ENCODE assay signal across 24 mouse cellular contexts in genomic region chr4:141106526-141107183, GRCm38 (mm10). TPM values are rescaled to one million over a fixed set of nuclear protein-coding genes. Genes with fewer than 3 reads are reported as not detected.
A peak's percentile ranks its signal among the peaks of the same experiment; 100 is the strongest.
DNase-seq lines count a peak whose midpoint lies in the region; ATAC-seq and TF ChIP-seq lines count a peak whose summit lies in the region.
"Had no signal": no experiment of that assay in that cellular context is flagged by ENCODE, and none has a peak within 500 bp of the region (broad histone marks: within the 10 kb centered on the region; RNA-seq: fewer than 3 reads in every experiment).

No protein-coding gene starts in this region.

- WGBS in midbrain, embryonic 10.5 days, result 87% methylated on average over 16 of the region's 16 CpGs
- 82% methylated on average over 16 of the region's 16 CpGs for WGBS in midbrain, postnatal 0 days
- 89% methylated on average over 16 of the region's 16 CpGs for WGBS in thymus, adult 2 months

- H3K4me3 ChIP-seq in midbrain, embryonic 10.5 days, result no peak overlapping the region
- H3K4me3 ChIP-seq in midbrain, postnatal 0 days (ENCODE audit: low read depth, low read length), result no peak overlapping the region
- H3K4me3 ChIP-seq in MEL (ENCODE audit: control insufficient read depth in 1 of 2, insufficient read depth in 1 of 2, low read depth in 2 of 2, low read length in 2 of 2) (no peak overlapping the region), myocyte (no peak overlapping the region)
- H3K4me3 ChIP-seq in thymus, adult 2 months (ENCODE audit: control insufficient read depth, insufficient read depth, low read length), result no peak overlapping the region
- H3K4me3 ChIP-seq: embryonic facial prominence, embryonic 13.5 days; forebrain, embryonic 13.5 days; hindbrain, embryonic 13.5 days; intestine, embryonic 15.5 days had no signal

- H3K27me3 ChIP-seq in midbrain, embryonic 10.5 days (ENCODE audit: low read depth, poor library complexity, severe bottlenecking), result no peaks in the 10 kb centered on the region
- no peaks in the 10 kb centered on the region for H3K27me3 ChIP-seq in midbrain, postnatal 0 days (ENCODE audit: insufficient read depth, low read length)
- H3K27me3 ChIP-seq in MEL (ENCODE audit: control insufficient read depth in 1 of 2, insufficient read depth in 2 of 2, low read length in 2 of 2), result no peaks in the 10 kb centered on the region
- no peaks in the 10 kb centered on the region for H3K27me3 ChIP-seq in myocyte (ENCODE audit: control insufficient read depth, insufficient read depth, insufficient read length)
- H3K27me3 ChIP-seq in thymus, adult 2 months (ENCODE audit: control insufficient read depth, insufficient read depth, low read length), result no peaks in the 10 kb centered on the region
- H3K27me3 ChIP-seq: embryonic facial prominence, embryonic 13.5 days; forebrain, embryonic 13.5 days; hindbrain, embryonic 13.5 days; intestine, embryonic 15.5 days had no signal

- no peak for TF ChIP-seq CTCF in midbrain, postnatal 0 days (IDR thresholded peaks at IDR 0.05)
- TF ChIP-seq CTCF in MEL (IDR thresholded peaks at IDR 0.05 in 2 of 3, conservative IDR thresholded peaks at IDR 0.05 in 1 of 3; ENCODE audit: control insufficient read depth in 1 of 3, insufficient read depth in 1 of 3, low read depth in 2 of 3, low read length in 3 of 3, poor library complexity in 1 of 3, severe bottlenecking in 1 of 3), result no peak
- no peak for TF ChIP-seq CTCF in thymus, adult 2 months (IDR thresholded peaks at IDR 0.05; ENCODE audit: borderline replicate concordance, control insufficient read depth, extremely low read depth, insufficient read depth, low read length, poor library complexity)

- ATAC-seq in midbrain, postnatal 0 days (ENCODE audit: low FRiP score), result no peak
- ATAC-seq: forebrain, embryonic 13.5 days; forebrain, postnatal 0 days; intestine, embryonic 15.5 days had no signal

- H3K36me3 ChIP-seq in midbrain, embryonic 10.5 days, result peaks cover 20% of the 10 kb centered on the region
- H3K36me3 ChIP-seq in midbrain, postnatal 0 days (ENCODE audit: insufficient read depth, low read length), result no peaks in the 10 kb centered on the region
- H3K36me3 ChIP-seq in MEL (ENCODE audit: control insufficient read depth in 1 of 2, insufficient read depth in 2 of 2, low read length in 2 of 2) (no peaks in the 10 kb centered on the region), myocyte (ENCODE audit: control insufficient read depth, insufficient read depth) (no peaks in the 10 kb centered on the region)
- no peaks in the 10 kb centered on the region for H3K36me3 ChIP-seq in thymus, adult 2 months (ENCODE audit: control insufficient read depth, insufficient read depth, low read length)

- H3K9me3 ChIP-seq in midbrain, embryonic 10.5 days (replicated peaks), result peaks cover 12% of the 10 kb centered on the region; the same call in 1 of the 2 replicates
- H3K9me3 ChIP-seq in midbrain, postnatal 0 days (ENCODE audit: low read length), result no peaks in the 10 kb centered on the region
- H3K9me3 ChIP-seq in MEL (replicated peaks; ENCODE audit: insufficient read depth, low read length), result no peaks in the 10 kb centered on the region
- H3K9me3 ChIP-seq: embryonic facial prominence, embryonic 13.5 days; forebrain, embryonic 13.5 days; hindbrain, embryonic 13.5 days; intestine, embryonic 15.5 days had no signal

- TF ChIP-seq POLR2A in MEL (IDR thresholded peaks at IDR 0.05; ENCODE audit: control insufficient read depth in 1 of 2, insufficient read depth in 1 of 2, low read depth in 1 of 2, low read length in 2 of 2, poor library complexity in 1 of 2), result no peak
- no peak for TF ChIP-seq POLR2A in myocyte (IDR thresholded peaks at IDR 0.05; ENCODE audit: insufficient read length, low read depth)
- no peak for TF ChIP-seq POLR2A in thymus, adult 2 months (IDR thresholded peaks at IDR 0.05; ENCODE audit: control insufficient read depth, extremely low read depth, insufficient read depth, low read length, poor library complexity)

- 0 out of 2 replicates have a peak overlapping the region, but pooled peaks have one; percentile 19 for H3K27ac ChIP-seq in midbrain, embryonic 10.5 days (replicated peaks)
- H3K27ac ChIP-seq in midbrain, postnatal 0 days (ENCODE audit: low read depth, low read length), result no peak overlapping the region
- H3K27ac ChIP-seq in MEL (ENCODE audit: control insufficient read depth, low read depth, low read length), result no peak overlapping the region
- no peak overlapping the region for H3K27ac ChIP-seq in thymus, adult 2 months (ENCODE audit: control insufficient read depth, insufficient read depth, low read length)
- H3K27ac ChIP-seq: embryonic facial prominence, embryonic 13.5 days; forebrain, embryonic 13.5 days; hindbrain, embryonic 13.5 days; intestine, embryonic 15.5 days had no signal

- H3K79me2 ChIP-seq in MEL (ENCODE audit: control insufficient read depth, insufficient read depth, low read length, poor library complexity) (no peaks in the 10 kb centered on the region), myocyte (ENCODE audit: control insufficient read depth, insufficient read depth) (no peaks in the 10 kb centered on the region)

- TF ChIP-seq RAD21 in MEL (IDR thresholded peaks at IDR 0.05; ENCODE audit: low read depth, low read length), result no peak

- DNase-seq in gastrocnemius, postnatal 10 days, result peak; percentile 36
- DNase-seq in gastrocnemius, adult 18-20 months (ENCODE audit: low spot score), result no peak
- DNase-seq in midbrain, embryonic 10.5 days (ENCODE audit: low spot score), result no peak
- DNase-seq in midbrain, postnatal 0 days (ENCODE audit: low spot score), result no peak
- DNase-seq in MEL (ENCODE audit: low read depth, low spot score), result no peak
- DNase-seq in frontal cortex, postnatal 36 days (ENCODE audit: low spot score in 2 of 2), result no peak
- DNase-seq in thymus, adult 2 months, result no peak
- DNase-seq: adrenal gland, postnatal 10 days; cerebellum, adult 11 months; cerebellum, adult 9-10 months; cerebellum, postnatal 25 days; forebrain, postnatal 0 days; gastrocnemius, postnatal 36 days; heart, adult 11 months; heart, postnatal 10 days; heart, postnatal 4 days had no signal

- H3ac ChIP-seq in myocyte (ENCODE audit: control insufficient read depth, insufficient read length), result no peak overlapping the region

- H3K9ac ChIP-seq in midbrain, postnatal 0 days (replicated peaks; ENCODE audit: low read length, poor library complexity, severe bottlenecking), result no peak overlapping the region
- H3K9ac ChIP-seq in MEL (ENCODE audit: control insufficient read depth, low read depth, low read length, poor library complexity, severe bottlenecking), result no peak overlapping the region
- H3K9ac ChIP-seq: embryonic facial prominence, embryonic 13.5 days; forebrain, embryonic 13.5 days; forebrain, postnatal 0 days; hindbrain, embryonic 13.5 days; intestine, embryonic 15.5 days had no signal

- H3K4me1 ChIP-seq in midbrain, embryonic 10.5 days, result peaks cover 12% of the 10 kb centered on the region; the same call in 1 of the 2 replicates
- H3K4me1 ChIP-seq in midbrain, postnatal 0 days (ENCODE audit: insufficient read depth, low read length), result no peaks in the 10 kb centered on the region
- H3K4me1 ChIP-seq in MEL (ENCODE audit: control insufficient read depth in 1 of 2, insufficient read depth in 2 of 2, low read length in 2 of 2), result no peaks in the 10 kb centered on the region
- H3K4me1 ChIP-seq in thymus, adult 2 months (replicated peaks; ENCODE audit: control insufficient read depth, insufficient read depth, low read length), result no peaks in the 10 kb centered on the region
- H3K4me1 ChIP-seq: embryonic facial prominence, embryonic 13.5 days; forebrain, embryonic 13.5 days; hindbrain, embryonic 13.5 days; intestine, embryonic 15.5 days had no signal

- H3K4me2 ChIP-seq in midbrain, postnatal 0 days (ENCODE audit: low read depth, low read length, poor library complexity, severe bottlenecking), result no peak overlapping the region
- H3K4me2 ChIP-seq in myocyte (ENCODE audit: low read depth), result no peak overlapping the region
- H3K4me2 ChIP-seq: embryonic facial prominence, embryonic 13.5 days; forebrain, embryonic 13.5 days; hindbrain, embryonic 13.5 days; intestine, embryonic 15.5 days had no signal

- no peak for TF ChIP-seq EP300 in MEL (IDR thresholded peaks at IDR 0.05; ENCODE audit: low read depth in 1 of 2, low read length in 2 of 2)

RNA-seq across cellular contexts. Expression of gene Spata21, which starts 18.5 kb away (rescaled TPM):
- total RNA-seq in gastrocnemius, postnatal 10 days (2021), result not detected
- total RNA-seq in gastrocnemius, adult 18-20 months (2021), result not detected
- 0.05 and 0.20 TPM in 2 replicates for polyA plus RNA-seq in midbrain, embryonic 10.5 days (2016; fragmentation: Nextera tagmentation; extraction: Ambion mirVana)
- total RNA-seq in midbrain, postnatal 0 days (2014; rRNA removed), result 0.27 and 4.4 TPM in 2 replicates
- polyA plus RNA-seq in midbrain, postnatal 0 days (2015; fragmentation: Nextera tagmentation; extraction: Ambion mirVana), result 0.25 and 1.4 TPM in 2 replicates
- not detected in 2 replicates for total RNA-seq in MEL (2012; rRNA removed)
- polyA plus RNA-seq in MEL (2012; ENCODE audit: insufficient read depth in 1 of 2, insufficient read length in 2 of 2, low read depth in 1 of 2, low replicate concordance in 2 of 2, missing spikeins in 1 of 2), result not detected
- polyA plus RNA-seq in myocyte (2012; fragmentation: generic; extraction: Trizol), result not detected
- 0.08 and 0.23 TPM in 2 replicates for polyA plus RNA-seq in thymus, adult 2 months (2012; rRNA removed)
- total RNA-seq: adrenal gland, postnatal 10 days; G1E; gastrocnemius, postnatal 36 days; heart, postnatal 10 days; heart, postnatal 4 days had no signal
- polyA plus RNA-seq: brain, embryonic 14.5 days; G1E; heart, embryonic 14.5 days; intestine, embryonic 15.5 days had no signal

RNA-seq across cellular contexts. Expression of gene Necap2, which starts 28.5 kb away (rescaled TPM):
- 10 to 100 TPM; 27.2 to 31.1 TPM for total RNA-seq in gastrocnemius, postnatal 10 days (2021)
- total RNA-seq in gastrocnemius, adult 18-20 months (2021), result 10 to 100 TPM; 12.9 to 16.2 TPM
- 54.8 TPM in 2 replicates for polyA plus RNA-seq in midbrain, embryonic 10.5 days (2016; fragmentation: Nextera tagmentation; extraction: Ambion mirVana)
- 51.4 and 54.5 TPM in 2 replicates for total RNA-seq in midbrain, postnatal 0 days (2014; rRNA removed)
- 42.2 and 51.1 TPM in 2 replicates for polyA plus RNA-seq in midbrain, postnatal 0 days (2015; fragmentation: Nextera tagmentation; extraction: Ambion mirVana)
- 45.1 and 57.4 TPM in 2 replicates for total RNA-seq in MEL (2012; rRNA removed)
- 10 to 100 TPM in 1 of 2 experiments, not detected in 1; 75.6 TPM for polyA plus RNA-seq in MEL (2012; ENCODE audit: insufficient read depth in 1 of 2, insufficient read length in 2 of 2, low read depth in 1 of 2, low replicate concordance in 2 of 2, missing spikeins in 1 of 2)
- 85.6 TPM for polyA plus RNA-seq in myocyte (2012; fragmentation: generic; extraction: Trizol)
- 105 and 111 TPM in 2 replicates for polyA plus RNA-seq in thymus, adult 2 months (2012; rRNA removed)

RNA-seq across cellular contexts. Expression of gene Szrd1, which starts 32.9 kb away (rescaled TPM):
- 100 to 1,000 TPM; 173 to 178 TPM for total RNA-seq in gastrocnemius, postnatal 10 days (2021)
- total RNA-seq in gastrocnemius, adult 18-20 months (2021), result 100 to 1,000 TPM; 160 to 163 TPM
- 35.2 and 36.3 TPM in 2 replicates for polyA plus RNA-seq in midbrain, embryonic 10.5 days (2016; fragmentation: Nextera tagmentation; extraction: Ambion mirVana)
- total RNA-seq in midbrain, postnatal 0 days (2014; rRNA removed), result 58.7 and 64.3 TPM in 2 replicates
- polyA plus RNA-seq in midbrain, postnatal 0 days (2015; fragmentation: Nextera tagmentation; extraction: Ambion mirVana), result 13.5 and 16.2 TPM in 2 replicates
- 63.0 and 64.4 TPM in 2 replicates for total RNA-seq in MEL (2012; rRNA removed)
- polyA plus RNA-seq in MEL (2012; ENCODE audit: insufficient read depth in 1 of 2, insufficient read length in 2 of 2, low read depth in 1 of 2, low replicate concordance in 2 of 2, missing spikeins in 1 of 2), result 100 to 1,000 TPM in 1 of 2 experiments, not detected in 1; 137 TPM
- 107 TPM for polyA plus RNA-seq in myocyte (2012; fragmentation: generic; extraction: Trizol)
- 54.2 and 62.1 TPM in 2 replicates for polyA plus RNA-seq in thymus, adult 2 months (2012; rRNA removed)

RNA-seq across cellular contexts. Expression of gene Fbxo42, which starts 41.1 kb away (rescaled TPM):
- total RNA-seq in gastrocnemius, postnatal 10 days (2021), result 10 to 100 TPM; 10.0 to 11.4 TPM
- 10 to 100 TPM; 10.8 to 11.2 TPM for total RNA-seq in gastrocnemius, adult 18-20 months (2021)
- polyA plus RNA-seq in midbrain, embryonic 10.5 days (2016; fragmentation: Nextera tagmentation; extraction: Ambion mirVana), result 24.2 and 25.3 TPM in 2 replicates
- 23.6 and 26.6 TPM in 2 replicates for total RNA-seq in midbrain, postnatal 0 days (2014; rRNA removed)
- polyA plus RNA-seq in midbrain, postnatal 0 days (2015; fragmentation: Nextera tagmentation; extraction: Ambion mirVana), result 16.9 and 17.7 TPM in 2 replicates
- 10.1 and 11.2 TPM in 2 replicates for total RNA-seq in MEL (2012; rRNA removed)
- polyA plus RNA-seq in MEL (2012; ENCODE audit: insufficient read depth in 1 of 2, insufficient read length in 2 of 2, low read depth in 1 of 2, low replicate concordance in 2 of 2, missing spikeins in 1 of 2) (100 to 1,000 TPM in 1 of 2 experiments, 10 to 100 TPM in 1; 23.1 to 260 TPM), myocyte (2012; fragmentation: generic; extraction: Trizol) (13.2 TPM)
- 29.1 and 29.3 TPM in 2 replicates for polyA plus RNA-seq in thymus, adult 2 months (2012; rRNA removed)

RNA-seq across cellular contexts. Expression of gene Crocc, which starts 46.3 kb away (rescaled TPM):
- 1 to 10 TPM; 3.8 to 9.3 TPM for total RNA-seq in gastrocnemius, postnatal 10 days (2021)
- 1 to 10 TPM; 2.0 to 2.5 TPM for total RNA-seq in gastrocnemius, adult 18-20 months (2021)
- polyA plus RNA-seq in midbrain, embryonic 10.5 days (2016; fragmentation: Nextera tagmentation; extraction: Ambion mirVana), result 10.8 and 11.0 TPM in 2 replicates
- 22.0 and 33.2 TPM in 2 replicates for total RNA-seq in midbrain, postnatal 0 days (2014; rRNA removed)
- polyA plus RNA-seq in midbrain, postnatal 0 days (2015; fragmentation: Nextera tagmentation; extraction: Ambion mirVana), result 3.2 and 4.2 TPM in 2 replicates
- total RNA-seq in MEL (2012; rRNA removed), result 0.77 and 0.92 TPM in 2 replicates
- polyA plus RNA-seq in MEL (2012; ENCODE audit: insufficient read depth in 1 of 2, insufficient read length in 2 of 2, low read depth in 1 of 2, low replicate concordance in 2 of 2, missing spikeins in 1 of 2), result 1 to 10 TPM in 1 of 2 experiments, not detected in 1; 3.6 TPM
- polyA plus RNA-seq in myocyte (2012; fragmentation: generic; extraction: Trizol), result 3.9 TPM
- 12.9 and 17.6 TPM in 2 replicates for polyA plus RNA-seq in thymus, adult 2 months (2012; rRNA removed)
